Mouse (Mus musculus): ENCODE results near the gene Adad1.

DNA sequence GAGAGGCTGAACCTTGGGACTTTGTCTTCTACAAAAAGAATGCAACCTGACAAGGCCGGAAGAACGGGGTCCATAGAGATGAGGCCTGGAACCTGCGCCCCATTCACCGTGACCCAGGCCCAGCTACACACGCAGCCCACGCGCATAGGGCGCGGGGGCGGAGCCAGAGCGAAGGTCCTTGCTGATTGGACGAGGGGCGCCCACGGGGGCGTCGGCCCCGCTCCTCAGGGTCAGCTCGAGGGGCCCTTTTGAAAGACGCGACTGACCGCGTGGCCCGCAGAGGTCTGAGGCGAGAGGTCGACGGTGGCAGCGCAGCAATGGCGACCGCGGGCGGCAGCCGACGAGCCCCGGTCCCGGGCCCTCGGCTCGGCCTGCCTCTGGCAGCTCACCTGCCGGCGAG lies at the start of gene Adad1:
- TF ChIP-seq POLR2A (IDR thresholded peaks at IDR 0.05; ENCODE audit: low read depth, low read length) (no peak), CTCF (IDR thresholded peaks at IDR 0.05; ENCODE audit: borderline replicate concordance, insufficient read depth, low read length) (no peak)

Data from embryonic fibroblast, embryonic 13.5 days (primary cell).